Mouse (Mus musculus): ENCODE measurements around the gene Olfr902. TPM values are rescaled to one million over a fixed set of nuclear protein-coding genes. Genes with fewer than 3 reads are reported as not detected.
"Not testable (repeated sequence)": the region's sequence is repeated elsewhere in the genome, so short reads cannot be mapped to it uniquely, and the experiment has no call there.

Olfr902 gene
- not detected for total RNA-seq (2021)
- long read RNA-seq, experiment 1, result 0 reads
- long read RNA-seq, experiment 2, result 0 reads

GRCm38 (mm10) chr9:38447352-38447751, at the start of gene Olfr902:
Gene Olfr902, plus strand, starts transcription at chr9:38447652.
- DNase-seq (ENCODE audit: low spot score in 2 of 2), result no peak
- Histone ChIP-seq H3K27ac (no peak within 1 kb of the TSS), H3K4me3 (no peak within 1 kb of the TSS)
- TF ChIP-seq CTCF (conservative IDR thresholded peaks at IDR 0.05), result no peak

GRCm38 (mm10) chr9:38401398-38401797, 46.1 kb upstream of the Olfr902 start, which contains the start of gene Olfr147:
Gene Olfr147, plus strand, starts transcription at chr9:38401698.
- DNase-seq (ENCODE audit: low spot score in 2 of 2), result no peak
- Histone ChIP-seq H3K4me3 (no peak within 1 kb of the TSS), H3K27ac (no peak within 1 kb of the TSS)
- TF ChIP-seq CTCF (conservative IDR thresholded peaks at IDR 0.05), result no peak

- H3K27ac ChIP-seq; H3K4me3 ChIP-seq; DNase-seq (ENCODE audit: low spot score in 2 of 2): not testable (repeated sequence)
These were observed 40.0 kb upstream of the Olfr902 start for GRCm38 (mm10) chr9:38407502-38407901.

- not testable (repeated sequence) for H3K27ac ChIP-seq; H3K4me3 ChIP-seq; DNase-seq (ENCODE audit: low spot score in 2 of 2)
These were observed 34.0 kb upstream of the Olfr902 start for GRCm38 (mm10) chr9:38413502-38413901.

GRCm38 (mm10) chr9:38423801-38424200, 23.7 kb upstream of the Olfr902 start:
- TF ChIP-seq CTCF (conservative IDR thresholded peaks at IDR 0.05), result no peak

GRCm38 (mm10) chr9:38427026-38427425, 20.4 kb upstream of the Olfr902 start:
- Histone ChIP-seq H3K4me3 (no peak overlapping the region), H3K27ac (no peak overlapping the region)
- no peak for TF ChIP-seq CTCF (conservative IDR thresholded peaks at IDR 0.05)
- no peak for DNase-seq (ENCODE audit: low spot score in 2 of 2)

More at GRCm38 (mm10) chr9:38423801-38424200, 23.7 kb upstream of the Olfr902 start:
- no peak for DNase-seq (ENCODE audit: low spot score in 2 of 2)
- Histone ChIP-seq H3K27ac (no peak overlapping the region), H3K4me3 (no peak overlapping the region)

GRCm38 (mm10) chr9:38429155-38429554, 18.3 kb upstream of the Olfr902 start, which contains the start of gene Olfr901:
Gene Olfr901, plus strand, starts transcription at chr9:38429455.
- no peak within 1 kb of the TSS for H3K27ac ChIP-seq
- TF ChIP-seq CTCF (conservative IDR thresholded peaks at IDR 0.05), result no peak
- no peak for DNase-seq (ENCODE audit: low spot score in 2 of 2)
- no peak within 1 kb of the TSS for H3K4me3 ChIP-seq

- no peak for TF ChIP-seq CTCF (conservative IDR thresholded peaks at IDR 0.05)
- Histone ChIP-seq H3K27ac (no peak within 1 kb of the TSS), H3K4me3 (no peak within 1 kb of the TSS)
- no peak for DNase-seq (ENCODE audit: low spot score in 2 of 2)
These were observed 15.4 kb downstream of the Olfr902 start, which contains the start of gene Olfr904 for GRCm38 (mm10) chr9:38462844-38463243. Gene Olfr904, plus strand, starts transcription at chr9:38463144.

- no peak for TF ChIP-seq CTCF (conservative IDR thresholded peaks at IDR 0.05)
- DNase-seq (ENCODE audit: low spot score in 2 of 2), result no peak
- Histone ChIP-seq H3K27ac (no peak within 1 kb of the TSS), H3K4me3 (no peak within 1 kb of the TSS)
These were observed 23.4 kb downstream of the Olfr902 start, which contains the start of gene Olfr905 for GRCm38 (mm10) chr9:38470807-38471206. Gene Olfr905, plus strand, starts transcription at chr9:38471107.

- no peak within 1 kb of the TSS for H3K27ac ChIP-seq
These were observed 39.3 kb downstream of the Olfr902 start, which contains the start of gene Olfr906 for GRCm38 (mm10) chr9:38486785-38487184. Gene Olfr906, plus strand, starts transcription at chr9:38487085.

GRCm38 (mm10) chr9:38495501-38495900, 48.0 kb downstream of the Olfr902 start, which contains the start of gene Olfr907:
Gene Olfr907, plus strand, starts transcription at chr9:38495801.
- no peak for DNase-seq (ENCODE audit: low spot score in 2 of 2)
- no peak within 1 kb of the TSS for H3K27ac ChIP-seq
- H3K4me3 ChIP-seq, result no peak within 1 kb of the TSS
- TF ChIP-seq CTCF (conservative IDR thresholded peaks at IDR 0.05), result no peak

More at GRCm38 (mm10) chr9:38486785-38487184, 39.3 kb downstream of the Olfr902 start, which contains the start of gene Olfr906:
- no peak within 1 kb of the TSS for H3K4me3 ChIP-seq
- no peak for TF ChIP-seq CTCF (conservative IDR thresholded peaks at IDR 0.05)
- no peak for DNase-seq (ENCODE audit: low spot score in 2 of 2)

Other genes with a start within 250 kb of the Olfr902 start
- not detected for gene Olfr893, start 239.3 kb upstream of the Olfr902 start, total RNA-seq (2021)
- not detected for gene Olfr894, start 229.6 kb upstream of the Olfr902 start, total RNA-seq (2021)
- not detected for gene Olfr143, start 194.9 kb upstream of the Olfr902 start, total RNA-seq (2021)
- not detected for gene Olfr895, start 179.8 kb upstream of the Olfr902 start, total RNA-seq (2021)
- gene Olfr896-ps1, start 156.5 kb upstream of the Olfr902 start, total RNA-seq (2021), result not detected
- gene Olfr25, start 118.6 kb upstream of the Olfr902 start, total RNA-seq (2021), result not detected
- gene Olfr898, start 99.2 kb upstream of the Olfr902 start, total RNA-seq (2021), result not detected
- not detected for gene Olfr250, start 80.8 kb upstream of the Olfr902 start, total RNA-seq (2021)
- gene Olfr251, start 70.6 kb upstream of the Olfr902 start, total RNA-seq (2021), result not detected
- not detected for gene Olfr147, start 46.0 kb upstream of the Olfr902 start, total RNA-seq (2021)
- gene Olfr901, start 18.2 kb upstream of the Olfr902 start, total RNA-seq (2021), result not detected
- not detected for gene Olfr904, start 15.5 kb downstream of the Olfr902 start, total RNA-seq (2021)
- gene Olfr905, start 23.5 kb downstream of the Olfr902 start, total RNA-seq (2021), result not detected
- gene Olfr906, start 39.4 kb downstream of the Olfr902 start, total RNA-seq (2021), result not detected
- not detected for gene Olfr907, start 48.1 kb downstream of the Olfr902 start, total RNA-seq (2021)
- not detected for gene Olfr911-ps1, start 73.9 kb downstream of the Olfr902 start, total RNA-seq (2021)
- gene Olfr910, start 90.2 kb downstream of the Olfr902 start, total RNA-seq (2021), result not detected
- gene Olfr912, start 132.5 kb downstream of the Olfr902 start, total RNA-seq (2021), result not detected
- not detected for gene Olfr913, start 145.1 kb downstream of the Olfr902 start, total RNA-seq (2021)
- not detected for gene Olfr914, start 157.4 kb downstream of the Olfr902 start, total RNA-seq (2021)
- gene Olfr916, start 212.2 kb downstream of the Olfr902 start, total RNA-seq (2021), result not detected
- not detected for gene Olfr917, start 218.2 kb downstream of the Olfr902 start, total RNA-seq (2021)
- not detected for gene Olfr918, start 226.9 kb downstream of the Olfr902 start, total RNA-seq (2021)